Mouse (Mus musculus) thymus, adult 18-20 months (tissue): Measurements from ENCODE around the gene Fabp3.

Experiments
- DNase-seq, 2 experiments: peaks; one replicate each; pipeline ENCODE4 v3.0.0; 2022; ENCODE audit warnings: mixed read lengths in 2 of 2

The Fabp3 gene

DNA sequence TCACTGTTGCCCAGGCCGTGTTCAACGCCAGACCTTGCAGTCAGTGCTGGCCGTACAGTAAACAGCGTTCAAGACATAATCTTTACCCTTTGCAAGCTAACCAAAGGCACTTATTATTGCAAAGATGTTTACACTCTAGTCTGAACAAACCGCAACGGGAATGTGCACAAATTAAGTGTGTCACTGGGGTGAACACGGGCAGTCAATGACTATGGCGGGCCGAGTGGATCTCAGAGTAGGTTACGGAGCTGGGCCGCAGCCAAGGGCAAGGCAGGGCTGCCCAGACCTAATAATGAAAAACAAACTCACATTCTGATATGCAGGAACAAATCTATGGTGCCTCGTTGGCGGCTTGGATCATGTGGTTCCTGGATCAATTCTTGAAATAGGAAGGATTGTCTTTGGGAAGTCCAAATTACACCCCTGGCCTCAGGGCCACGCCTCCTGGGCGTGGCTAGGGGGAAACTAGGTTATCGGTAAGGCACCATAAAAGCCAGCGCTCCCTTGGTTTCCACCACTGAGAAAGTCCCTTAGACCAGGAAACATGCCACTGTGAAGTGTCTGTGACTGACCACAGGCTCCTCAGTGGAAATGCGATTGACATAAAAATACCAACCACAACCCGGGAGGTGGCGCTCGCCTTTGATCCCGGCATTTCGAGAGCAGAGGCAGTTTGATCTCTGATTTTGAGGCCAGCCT lies 13.2 kb upstream of the Fabp3 start:
- DNase-seq, result no peak

- no peak for DNase-seq
Measured at GRCm38 (mm10) chr4:130296243-130296965, 12.0 kb upstream of the Fabp3 start.

- DNase-seq, result no peak
Measured at GRCm38 (mm10) chr4:130297123-130297529, 11.3 kb upstream of the Fabp3 start.

GRCm38 (mm10) chr4:130298877-130299628 lies 9.3 kb upstream of the Fabp3 start:
- no peak for DNase-seq

GRCm38 (mm10) chr4:130299629-130300018 lies 8.8 kb upstream of the Fabp3 start:
- DNase-seq, result no peak

DNA sequence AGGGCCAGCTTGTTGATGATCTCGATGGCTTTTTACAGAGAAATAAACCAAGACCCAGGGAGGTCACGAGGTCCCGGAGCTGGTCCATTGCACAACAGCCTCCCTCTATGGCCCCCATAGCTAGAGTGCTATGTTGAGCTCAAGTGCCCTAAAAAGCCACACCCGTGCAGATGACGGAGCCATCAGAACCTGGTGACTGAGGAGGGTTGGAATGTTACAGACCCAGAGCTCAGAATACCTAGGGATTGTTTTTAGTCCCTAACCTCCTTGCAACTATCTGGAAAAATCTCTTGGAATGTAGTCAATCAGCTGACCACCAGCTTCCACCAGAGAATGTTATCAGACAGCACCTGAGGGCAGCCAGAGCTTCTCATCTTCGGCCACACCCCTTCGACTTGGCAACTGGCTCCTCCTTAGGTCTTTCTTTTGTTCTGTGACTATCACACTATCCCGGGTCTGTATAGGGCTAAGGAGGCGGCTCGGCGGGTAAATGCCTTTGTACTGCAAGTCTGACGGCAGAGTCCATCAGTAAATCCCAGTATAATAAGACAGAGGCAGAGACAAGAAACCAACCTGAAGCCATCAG lies 6.0 kb upstream of the Fabp3 start:
- DNase-seq, result no peak

DNA sequence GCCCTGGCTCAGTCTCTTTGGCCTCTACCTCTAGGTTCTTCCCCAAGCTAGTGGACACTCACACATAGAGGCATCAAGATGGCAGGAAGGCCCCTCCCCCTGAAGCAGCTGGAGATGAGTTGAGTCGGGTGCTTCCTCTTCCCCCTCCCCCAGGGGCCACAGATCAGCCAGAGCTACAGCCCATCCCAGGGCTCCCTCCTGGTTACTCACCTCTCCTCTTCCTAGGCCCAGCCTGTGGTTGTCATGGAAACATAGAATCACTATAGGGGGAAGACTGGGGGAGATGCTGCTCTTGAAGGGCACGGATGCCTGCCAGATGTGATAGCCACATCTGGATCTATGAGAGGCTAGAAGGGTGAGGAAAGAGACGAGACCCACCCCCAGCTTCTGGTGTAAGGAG lies 3.6 kb upstream of the Fabp3 start:
- no peak for DNase-seq

DNA sequence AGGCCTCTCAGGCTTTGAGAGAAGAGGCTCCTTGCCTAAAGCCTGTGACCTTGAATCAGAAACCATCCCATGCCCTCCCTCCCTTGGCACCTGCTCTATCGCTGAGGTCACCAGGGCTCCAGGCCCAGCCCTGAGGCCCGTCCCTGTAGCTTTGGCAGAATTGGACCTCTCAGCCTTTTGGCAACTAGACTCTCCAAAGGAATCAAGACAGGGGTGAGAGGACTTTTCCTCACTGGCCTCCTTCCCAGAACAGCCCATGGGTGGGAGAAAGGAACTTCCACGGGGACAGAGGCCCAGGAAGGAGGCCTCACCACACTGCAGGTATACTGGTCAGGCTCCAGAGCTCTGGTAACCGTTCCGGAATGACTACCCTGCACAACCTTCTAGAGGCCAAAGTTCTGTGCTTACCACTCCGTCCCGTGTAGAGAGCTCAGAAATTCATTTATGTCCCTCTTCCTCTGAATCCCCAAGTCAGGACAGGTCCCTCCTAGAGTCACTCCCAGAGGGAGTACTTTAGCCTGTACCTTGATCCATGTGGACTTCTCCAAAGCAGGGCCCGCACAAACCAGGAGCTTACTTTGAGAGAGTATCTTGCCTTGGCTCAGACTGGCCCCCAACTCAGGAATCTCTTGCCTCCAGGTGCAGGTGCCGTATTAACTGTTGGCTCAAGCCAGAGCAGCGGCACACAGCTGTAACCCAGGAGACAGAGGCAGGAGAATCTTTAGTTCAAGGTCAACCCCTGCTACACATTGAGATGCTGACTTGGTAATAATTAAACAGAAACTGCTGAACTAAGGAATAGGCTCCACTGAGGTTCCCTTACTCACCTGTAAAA lies 1.4 kb upstream of the Fabp3 start:
- no peak for DNase-seq

GRCm38 (mm10) chr4:130307851-130308230 lies 554 bp upstream of the Fabp3 start:
- no peak for DNase-seq

GRCm38 (mm10) chr4:130309254-130309653 lies 859 bp downstream of the Fabp3 start:
- no peak for DNase-seq

DNA sequence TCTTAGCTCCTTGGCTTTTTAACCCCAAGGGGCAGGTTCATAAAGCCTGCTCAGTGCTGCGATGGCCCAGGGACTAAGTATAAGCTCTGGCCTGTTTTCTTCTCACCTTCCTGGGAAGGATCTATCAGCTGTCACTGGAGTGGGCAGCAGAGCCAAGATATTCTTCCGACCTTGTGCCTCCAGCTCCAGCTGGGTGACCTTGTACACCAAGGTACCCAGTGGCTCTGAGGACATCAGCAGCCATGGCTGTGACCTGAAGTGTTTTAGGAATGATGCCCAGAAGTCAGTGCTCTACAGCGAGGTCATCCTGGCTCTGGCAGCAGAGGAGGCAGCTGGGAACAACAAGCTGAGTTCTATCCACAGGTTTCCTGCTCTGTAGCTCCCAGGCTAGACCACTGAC lies 4.1 kb downstream of the Fabp3 start:
- no peak for DNase-seq

DNA sequence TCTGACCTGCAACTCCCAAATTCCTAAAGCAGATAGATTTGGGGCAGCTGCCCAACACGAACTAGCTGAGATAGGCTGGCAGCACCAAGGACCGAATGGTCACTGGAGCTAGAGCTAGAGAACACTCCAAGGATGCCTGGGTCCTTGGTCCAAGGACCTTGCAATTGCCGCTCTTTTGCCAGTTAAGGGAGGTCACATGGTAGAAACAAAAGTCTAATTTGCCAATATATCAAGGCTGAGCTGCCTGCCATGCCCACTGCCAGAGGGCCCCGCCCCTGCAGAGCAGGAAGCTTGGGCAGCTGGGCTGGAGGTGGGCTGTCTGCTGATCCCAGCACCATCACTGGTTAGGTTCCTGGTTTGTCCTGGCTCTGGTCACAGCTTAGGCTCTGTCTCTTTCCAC lies 5.2 kb downstream of the Fabp3 start:
- DNase-seq, result no peak

DNA sequence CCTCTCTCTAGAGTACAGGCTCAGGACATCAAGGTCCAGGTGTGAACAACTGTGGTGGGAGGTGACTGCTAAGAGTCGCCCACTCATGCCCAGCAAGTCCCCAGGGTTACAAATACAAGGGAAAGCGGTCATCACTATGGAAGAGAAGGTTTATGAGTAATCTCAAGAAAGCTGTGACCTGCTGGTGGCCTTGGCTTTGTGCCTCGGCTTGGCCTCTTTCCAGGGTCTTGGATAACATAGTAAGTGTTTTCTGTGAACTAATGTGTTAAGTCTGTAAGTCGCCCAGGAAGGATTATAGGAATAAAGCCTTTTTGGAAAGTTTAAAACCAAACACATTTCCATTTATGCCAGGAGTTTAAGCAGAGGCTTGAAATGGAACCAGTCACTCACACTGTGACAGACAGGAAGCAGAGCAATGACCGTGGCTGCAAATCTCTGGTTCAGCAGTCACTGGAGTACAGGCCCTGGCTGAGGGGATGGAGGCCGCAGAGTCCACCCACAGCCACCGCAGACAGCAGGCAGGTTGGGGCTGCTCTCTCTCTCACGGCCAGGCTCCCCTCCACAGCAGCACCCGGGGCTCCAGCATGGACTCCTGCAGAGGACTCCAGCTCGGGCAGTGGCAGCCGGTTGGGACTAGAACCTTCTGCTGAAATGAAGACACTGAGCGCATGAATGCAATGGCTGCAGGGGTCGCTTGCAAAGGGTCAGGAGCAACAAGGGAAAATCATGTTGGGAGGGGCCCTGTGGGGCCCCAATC lies 7.6 kb downstream of the Fabp3 start:
- no peak for DNase-seq

DNA sequence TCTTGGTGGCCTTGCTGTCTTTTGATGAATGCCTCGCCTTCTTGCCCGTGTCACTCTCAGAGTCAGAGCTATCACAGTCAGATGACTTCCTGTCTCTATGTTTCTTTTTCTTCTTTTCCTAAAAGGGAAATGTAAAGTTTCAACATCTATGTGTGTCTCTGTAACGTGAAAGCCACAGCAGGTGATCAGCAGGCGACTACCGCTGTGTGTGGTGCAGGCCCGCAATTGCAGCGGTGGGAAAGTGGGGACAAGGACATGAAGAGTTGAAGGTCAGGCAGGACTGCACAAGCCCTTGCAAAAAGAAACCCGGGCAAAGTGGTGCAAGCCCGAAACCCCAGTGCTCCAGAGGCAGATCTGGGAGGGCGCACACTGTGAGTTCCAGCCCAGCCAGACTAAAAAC lies 8.3 kb downstream of the Fabp3 start:
- no peak for DNase-seq

DNA sequence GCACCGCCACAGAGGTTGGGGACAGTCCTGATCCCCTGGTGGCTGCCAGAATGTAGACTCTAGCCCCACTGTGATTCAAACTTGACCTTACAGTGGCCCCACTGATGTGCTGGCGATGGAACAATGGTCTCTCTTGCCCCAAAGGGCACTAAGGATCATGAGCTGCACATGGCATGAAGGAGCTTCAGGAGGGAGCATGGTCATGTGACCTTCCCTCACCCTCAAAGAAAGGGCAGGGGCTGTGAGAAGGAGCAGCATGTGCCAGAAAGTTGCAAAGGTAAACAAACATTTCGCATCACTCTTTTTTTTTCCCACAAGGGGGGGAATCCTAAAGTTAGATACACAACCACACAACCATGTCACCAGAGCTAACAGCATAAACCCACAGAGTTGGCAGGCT lies 9.7 kb downstream of the Fabp3 start:
- DNase-seq, result no peak

GRCm38 (mm10) chr4:130319564-130319963 lies 11.2 kb downstream of the Fabp3 start:
- no peak for DNase-seq

- no peak for DNase-seq
Measured at GRCm38 (mm10) chr4:130321640-130322039, 13.2 kb downstream of the Fabp3 start.

DNA sequence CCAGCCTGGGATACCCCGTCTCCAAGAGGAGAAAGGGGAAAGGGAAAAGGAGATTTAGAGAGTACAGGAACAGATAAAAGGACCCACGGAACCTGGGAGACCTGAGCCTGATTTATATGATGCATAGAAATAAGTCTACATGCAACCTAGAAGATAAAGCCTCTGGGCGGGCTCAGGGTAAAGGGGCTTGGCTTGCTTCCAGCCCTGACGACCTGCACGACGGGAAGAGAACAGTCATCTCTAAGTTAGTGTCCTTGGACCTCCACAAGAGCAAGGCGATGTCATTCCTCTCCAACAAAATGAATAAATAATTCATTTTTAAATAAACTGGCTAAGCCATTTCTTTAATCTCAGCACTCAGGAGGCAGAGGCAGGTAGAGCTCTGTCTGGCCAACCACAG lies 14.2 kb downstream of the Fabp3 start:
- DNase-seq, result no peak

DNA sequence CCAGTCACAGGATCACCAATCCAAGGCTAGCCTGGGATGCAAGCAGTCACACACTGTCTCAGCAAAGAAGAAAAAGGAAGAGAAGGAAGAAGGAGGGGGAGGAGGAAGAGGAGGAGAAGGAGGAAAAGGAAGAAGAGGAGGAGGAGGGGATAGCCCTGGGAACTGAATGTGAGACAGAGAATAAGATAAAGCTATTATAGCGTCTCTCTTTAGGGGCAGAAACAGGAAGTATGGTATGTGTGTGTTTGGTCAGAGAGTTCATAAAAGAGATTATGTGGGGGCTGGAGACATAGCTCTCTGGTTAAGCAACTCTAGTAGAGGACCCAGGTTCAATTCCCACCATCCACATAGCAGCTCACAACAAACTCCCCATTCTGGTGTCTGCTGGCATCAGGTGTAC lies 14.8 kb downstream of the Fabp3 start:
- no peak for DNase-seq

DNA sequence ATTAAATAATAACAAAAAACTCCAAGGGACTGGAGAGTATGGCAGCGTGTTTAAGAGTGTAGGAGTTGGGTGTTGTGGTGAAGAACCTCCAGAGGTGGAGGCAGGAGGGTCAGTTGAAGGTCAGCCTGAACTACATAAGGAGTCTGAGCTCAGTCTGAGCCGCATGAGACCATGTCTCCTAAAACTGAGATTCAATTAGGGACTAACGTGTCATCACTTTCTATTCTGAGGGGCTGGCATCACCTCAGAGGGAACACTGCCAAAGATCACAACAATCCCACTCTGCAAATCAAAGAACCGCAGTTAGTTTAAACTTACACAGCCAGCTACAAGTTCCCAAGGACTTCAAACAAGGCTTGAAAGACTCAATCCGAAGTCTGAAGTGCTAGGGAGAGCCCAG lies 15.2 kb downstream of the Fabp3 start:
- no peak for DNase-seq

DNA sequence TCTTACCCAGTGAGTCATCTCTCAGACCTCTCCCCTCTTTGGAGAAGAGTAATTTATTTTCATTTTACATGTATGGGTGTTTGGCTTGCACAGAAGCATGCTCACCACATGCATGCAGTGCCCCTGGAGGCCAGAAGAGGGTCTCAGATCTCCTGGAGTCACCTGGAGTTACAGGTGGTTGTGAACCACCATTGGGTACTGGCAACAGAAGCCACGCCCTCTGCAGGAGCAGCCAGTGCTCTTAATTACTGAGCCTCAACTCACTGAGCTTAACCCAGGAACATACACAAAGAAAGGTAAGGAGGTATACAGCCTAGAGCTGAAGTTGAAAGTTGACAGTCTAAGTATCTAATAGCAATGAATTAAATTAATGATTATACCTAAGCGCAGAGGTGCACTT lies 17.1 kb downstream of the Fabp3 start:
- no peak for DNase-seq

DNA sequence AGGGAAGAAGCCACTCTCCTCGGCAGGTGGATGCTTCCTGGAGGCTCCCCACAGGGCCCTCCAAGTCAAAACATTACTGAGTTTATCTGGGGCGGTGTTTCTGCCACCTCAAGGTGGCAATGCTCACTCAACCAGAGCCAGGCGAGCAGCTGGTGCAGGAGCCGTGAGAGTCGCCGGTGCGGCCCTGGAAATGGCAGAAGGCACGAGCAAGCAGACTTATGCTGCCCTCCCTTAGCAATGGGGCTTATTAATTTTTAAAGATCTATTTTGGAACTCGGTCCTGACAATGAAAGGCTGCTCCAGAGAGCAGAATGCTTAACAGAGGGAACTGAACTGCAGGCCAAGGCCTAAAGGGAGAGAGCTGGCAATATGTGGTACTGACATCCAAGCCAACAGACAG lies 19.0 kb downstream of the Fabp3 start:
- DNase-seq, result no peak
